Mouse (Mus musculus): ENCODE results near the gene Arhgap35. TPM values are rescaled to one million over a fixed set of nuclear protein-coding genes. Genes with fewer than 3 reads are reported as not detected.

The Arhgap35 gene
- polyA plus RNA-seq, 1 experiment = 13.4 TPM

DNA sequence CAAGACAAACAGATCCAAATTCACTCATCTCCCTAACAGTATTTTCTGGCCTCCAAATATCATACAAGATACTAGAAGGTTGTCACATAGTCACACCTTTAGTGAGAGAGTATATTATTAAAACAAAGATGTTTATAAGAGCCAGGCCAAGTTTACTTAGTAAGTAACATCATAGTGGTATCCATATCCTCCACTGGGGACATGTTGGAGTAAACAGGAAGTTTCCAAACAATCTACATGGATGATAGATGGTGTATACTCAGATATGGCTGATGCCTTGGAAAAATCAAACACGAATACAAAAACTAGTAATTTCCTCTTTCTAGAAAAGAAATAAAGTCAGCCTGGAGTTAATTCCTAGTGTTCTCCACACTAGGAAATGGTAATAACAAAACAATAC lies 65.5 kb downstream of the Arhgap35 start:
- peaks cover 5% of the 10 kb centered on the region for H3K36me3 ChIP-seq (ENCODE audit: control insufficient read depth, insufficient read depth, low read length)
- DNase-seq = no peak
- H3K27me3 ChIP-seq (ENCODE audit: control insufficient read depth, insufficient read depth, low read length) = no peaks in the 10 kb centered on the region
- H3K27ac ChIP-seq (ENCODE audit: control insufficient read depth, insufficient read depth, low read length) = no peak overlapping the region
- TF ChIP-seq POLR2A (IDR thresholded peaks at IDR 0.05; ENCODE audit: control insufficient read depth, extremely low read depth, insufficient read depth, low read length, poor library complexity) = no peak
- no peak for TF ChIP-seq CTCF (IDR thresholded peaks at IDR 0.05; ENCODE audit: borderline replicate concordance, control insufficient read depth, extremely low read depth, insufficient read depth, low read length, poor library complexity)
- WGBS = 93% methylated on average over 1 of the region's 1 CpGs
- no peaks in the 10 kb centered on the region for H3K4me1 ChIP-seq (replicated peaks; ENCODE audit: control insufficient read depth, insufficient read depth, low read length)
- H3K4me3 ChIP-seq (ENCODE audit: control insufficient read depth, insufficient read depth, low read length) = no peak overlapping the region

DNA sequence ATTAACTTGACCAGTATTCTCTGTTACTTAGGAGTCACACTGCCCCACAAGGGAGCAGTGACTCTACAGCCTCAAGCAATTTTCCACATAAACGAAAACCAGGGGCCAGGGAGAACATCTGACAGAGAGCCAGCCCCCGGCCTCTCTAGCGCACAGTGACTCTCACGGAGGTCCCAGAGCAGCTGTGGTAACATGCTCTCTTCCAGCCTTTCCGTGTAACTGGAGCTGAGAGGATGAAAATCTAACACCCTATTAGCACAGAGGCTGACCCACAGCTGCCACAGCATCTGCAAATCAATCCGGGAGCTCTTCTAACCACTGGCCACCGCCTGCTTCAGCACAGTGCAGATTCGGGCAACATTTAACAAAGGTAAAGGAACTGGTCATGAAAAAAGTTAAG lies 70.0 kb downstream of the Arhgap35 start:
- Histone ChIP-seq H3K4me1 (replicated peaks; ENCODE audit: control insufficient read depth, insufficient read depth, low read length) (no peaks in the 10 kb centered on the region), H3K27ac (ENCODE audit: control insufficient read depth, insufficient read depth, low read length) (no peak overlapping the region), H3K27me3 (ENCODE audit: control insufficient read depth, insufficient read depth, low read length) (no peaks in the 10 kb centered on the region), H3K36me3 (ENCODE audit: control insufficient read depth, insufficient read depth, low read length) (peaks cover 5% of the 10 kb centered on the region), H3K4me3 (ENCODE audit: control insufficient read depth, insufficient read depth, low read length) (no peak overlapping the region)
- TF ChIP-seq POLR2A (IDR thresholded peaks at IDR 0.05; ENCODE audit: control insufficient read depth, extremely low read depth, insufficient read depth, low read length, poor library complexity) (no peak), CTCF (IDR thresholded peaks at IDR 0.05; ENCODE audit: borderline replicate concordance, control insufficient read depth, extremely low read depth, insufficient read depth, low read length, poor library complexity) (no peak)
- DNase-seq = no peak
- WGBS = 96% methylated on average over 8 of the region's 8 CpGs

DNA sequence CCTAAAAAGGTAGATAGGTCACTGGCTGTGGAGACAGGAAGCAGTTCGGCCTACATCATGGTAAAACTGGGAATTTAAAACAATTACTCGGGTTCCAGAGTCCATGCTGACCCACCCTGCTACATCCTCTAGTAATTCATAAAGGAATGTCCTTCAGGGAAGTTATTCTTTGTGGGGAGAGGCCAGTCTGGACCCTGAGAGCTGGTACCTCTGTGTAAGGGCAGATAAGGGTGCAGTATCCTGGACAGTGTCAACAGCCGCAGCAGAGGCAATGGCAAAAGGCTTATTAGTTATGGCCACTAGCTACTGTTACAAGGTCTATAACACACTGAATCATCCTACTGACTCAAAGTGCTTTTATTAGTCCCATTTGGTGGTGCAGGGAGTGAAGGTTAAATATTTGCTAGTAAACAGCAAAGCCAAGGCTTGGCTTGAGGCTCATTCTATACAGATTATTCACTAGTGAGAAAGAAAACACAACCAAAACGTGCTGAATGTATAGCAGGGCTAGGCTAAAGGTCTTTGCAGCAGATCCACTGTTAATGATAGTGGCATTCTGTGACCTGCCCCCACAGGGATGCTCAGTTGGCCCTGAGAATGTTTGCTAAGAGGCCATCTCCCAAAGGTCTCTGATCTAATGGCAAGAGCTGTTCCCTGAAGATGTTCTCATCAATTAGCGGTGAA lies 77.4 kb downstream of the Arhgap35 start:
- Histone ChIP-seq H3K4me1 (replicated peaks; ENCODE audit: control insufficient read depth, insufficient read depth, low read length) (peaks cover 8% of the 10 kb centered on the region), H3K27ac (ENCODE audit: control insufficient read depth, insufficient read depth, low read length) (no peak overlapping the region), H3K27me3 (ENCODE audit: control insufficient read depth, insufficient read depth, low read length) (no peaks in the 10 kb centered on the region), H3K4me3 (ENCODE audit: control insufficient read depth, insufficient read depth, low read length) (no peak overlapping the region), H3K36me3 (ENCODE audit: control insufficient read depth, insufficient read depth, low read length) (no peaks in the 10 kb centered on the region)
- DNase-seq = no peak
- no peak for TF ChIP-seq CTCF (IDR thresholded peaks at IDR 0.05; ENCODE audit: borderline replicate concordance, control insufficient read depth, extremely low read depth, insufficient read depth, low read length, poor library complexity)
- TF ChIP-seq POLR2A (IDR thresholded peaks at IDR 0.05; ENCODE audit: control insufficient read depth, extremely low read depth, insufficient read depth, low read length, poor library complexity) = no peak
- 94% methylated on average over 5 of the region's 5 CpGs for WGBS

DNA sequence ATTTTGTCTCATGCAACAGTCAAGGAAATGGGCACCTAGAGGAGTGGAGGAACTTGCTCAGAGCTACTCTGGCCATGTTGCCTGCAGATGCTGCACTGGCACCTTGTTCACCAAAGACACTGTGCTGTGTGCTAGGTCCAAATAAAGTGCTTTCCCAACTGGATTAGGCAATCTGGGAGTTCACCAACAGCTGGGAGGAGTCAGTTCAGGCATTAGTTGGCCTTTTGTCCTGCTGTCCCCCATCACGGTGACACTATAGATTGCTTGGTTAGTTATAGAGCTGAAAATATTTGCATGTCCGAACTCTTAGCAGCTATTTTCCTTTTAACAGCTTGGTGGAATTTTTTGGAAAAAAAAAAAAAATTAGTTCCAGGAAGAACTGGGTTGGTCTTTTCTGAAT lies 88.8 kb downstream of the Arhgap35 start:
- no peak for DNase-seq
- Histone ChIP-seq H3K4me1 (replicated peaks; ENCODE audit: control insufficient read depth, insufficient read depth, low read length) (no peaks in the 10 kb centered on the region), H3K27me3 (ENCODE audit: control insufficient read depth, insufficient read depth, low read length) (no peaks in the 10 kb centered on the region), H3K36me3 (ENCODE audit: control insufficient read depth, insufficient read depth, low read length) (no peaks in the 10 kb centered on the region), H3K27ac (ENCODE audit: control insufficient read depth, insufficient read depth, low read length) (no peak overlapping the region), H3K4me3 (ENCODE audit: control insufficient read depth, insufficient read depth, low read length) (no peak overlapping the region)
- TF ChIP-seq CTCF (IDR thresholded peaks at IDR 0.05; ENCODE audit: borderline replicate concordance, control insufficient read depth, extremely low read depth, insufficient read depth, low read length, poor library complexity) (no peak), POLR2A (IDR thresholded peaks at IDR 0.05; ENCODE audit: control insufficient read depth, extremely low read depth, insufficient read depth, low read length, poor library complexity) (no peak)
- WGBS = 98% methylated on average over 2 of the region's 2 CpGs

DNA sequence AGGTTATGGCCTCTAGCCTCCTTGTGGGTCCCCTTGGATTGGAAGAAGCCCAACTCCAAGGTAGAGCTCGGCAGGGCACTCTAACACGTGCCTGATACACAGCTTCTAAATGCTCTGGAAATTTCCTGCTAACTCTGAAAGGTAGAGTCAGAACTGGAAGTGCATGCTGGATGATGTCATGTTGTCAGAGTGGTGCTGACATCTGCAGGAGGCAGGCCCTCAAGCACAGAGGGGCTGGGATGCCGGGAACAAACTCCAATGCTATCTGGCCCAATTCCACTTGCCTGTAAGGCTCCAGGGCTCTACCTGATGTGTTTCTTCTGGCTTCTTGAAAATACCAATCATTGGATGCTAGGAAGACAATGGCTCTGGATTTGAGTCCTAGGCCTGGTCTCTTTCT lies 89.3 kb downstream of the Arhgap35 start:
- Histone ChIP-seq H3K4me1 (replicated peaks; ENCODE audit: control insufficient read depth, insufficient read depth, low read length) (no peaks in the 10 kb centered on the region), H3K27me3 (ENCODE audit: control insufficient read depth, insufficient read depth, low read length) (no peaks in the 10 kb centered on the region), H3K36me3 (ENCODE audit: control insufficient read depth, insufficient read depth, low read length) (no peaks in the 10 kb centered on the region), H3K4me3 (ENCODE audit: control insufficient read depth, insufficient read depth, low read length) (no peak overlapping the region), H3K27ac (ENCODE audit: control insufficient read depth, insufficient read depth, low read length) (no peak overlapping the region)
- no peak for DNase-seq
- 93% methylated on average over 3 of the region's 3 CpGs for WGBS
- TF ChIP-seq CTCF (IDR thresholded peaks at IDR 0.05; ENCODE audit: borderline replicate concordance, control insufficient read depth, extremely low read depth, insufficient read depth, low read length, poor library complexity) (no peak), POLR2A (IDR thresholded peaks at IDR 0.05; ENCODE audit: control insufficient read depth, extremely low read depth, insufficient read depth, low read length, poor library complexity) (no peak)

DNA sequence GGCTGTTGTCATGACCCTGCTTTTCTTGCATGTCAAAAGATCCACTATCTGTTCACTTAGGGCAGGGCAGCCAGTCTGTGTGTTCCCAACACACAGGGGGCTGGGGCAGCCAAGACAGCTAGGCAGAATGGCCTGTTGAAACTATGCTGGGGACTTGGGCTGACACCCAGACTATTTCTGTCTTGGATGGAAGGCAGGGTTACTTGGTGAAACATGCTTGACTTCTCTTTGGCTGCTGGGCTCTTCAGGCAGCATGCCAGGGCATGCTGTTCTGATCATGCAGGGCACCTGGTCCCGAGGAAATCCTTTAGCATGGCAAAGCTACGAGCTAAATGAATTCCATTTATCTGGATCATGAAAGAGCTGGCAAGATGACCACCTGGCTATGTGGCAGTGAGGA lies 90.5 kb downstream of the Arhgap35 start:
- WGBS = 93% methylated on average over 2 of the region's 2 CpGs
- Histone ChIP-seq H3K27ac (ENCODE audit: control insufficient read depth, insufficient read depth, low read length) (no peak overlapping the region), H3K4me1 (replicated peaks; ENCODE audit: control insufficient read depth, insufficient read depth, low read length) (no peaks in the 10 kb centered on the region), H3K4me3 (ENCODE audit: control insufficient read depth, insufficient read depth, low read length) (no peak overlapping the region), H3K36me3 (ENCODE audit: control insufficient read depth, insufficient read depth, low read length) (no peaks in the 10 kb centered on the region), H3K27me3 (ENCODE audit: control insufficient read depth, insufficient read depth, low read length) (no peaks in the 10 kb centered on the region)
- no peak for TF ChIP-seq CTCF (IDR thresholded peaks at IDR 0.05; ENCODE audit: borderline replicate concordance, control insufficient read depth, extremely low read depth, insufficient read depth, low read length, poor library complexity)
- no peak for TF ChIP-seq POLR2A (IDR thresholded peaks at IDR 0.05; ENCODE audit: control insufficient read depth, extremely low read depth, insufficient read depth, low read length, poor library complexity)
- DNase-seq = no peak

DNA sequence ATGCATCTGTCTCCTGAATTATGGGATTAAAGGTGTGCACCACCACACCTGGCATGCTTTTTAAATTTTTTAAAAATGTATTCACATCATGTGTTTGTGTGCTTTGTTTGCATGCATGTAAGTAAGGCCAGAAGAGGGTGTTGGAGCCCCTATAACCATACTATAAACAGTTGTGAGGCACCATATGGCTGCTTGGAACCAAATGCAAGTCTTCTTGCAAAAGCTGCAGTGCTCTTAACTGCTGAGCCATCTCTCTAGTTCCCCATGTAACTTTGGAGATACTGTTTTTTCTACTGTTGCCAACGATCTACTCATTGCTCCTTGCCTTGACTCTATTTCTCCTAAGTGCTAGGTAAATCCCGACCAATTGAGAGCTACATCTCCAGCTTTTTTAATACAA lies 95.5 kb downstream of the Arhgap35 start:
- no peak overlapping the region for H3K27ac ChIP-seq (ENCODE audit: control insufficient read depth, insufficient read depth, low read length)
- 0 out of 2 replicates have a peak, but pooled peaks cover 6% of the 10 kb centered on the region for H3K36me3 ChIP-seq (ENCODE audit: control insufficient read depth, insufficient read depth, low read length)
- no peak for TF ChIP-seq POLR2A (IDR thresholded peaks at IDR 0.05; ENCODE audit: control insufficient read depth, extremely low read depth, insufficient read depth, low read length, poor library complexity)
- TF ChIP-seq CTCF (IDR thresholded peaks at IDR 0.05; ENCODE audit: borderline replicate concordance, control insufficient read depth, extremely low read depth, insufficient read depth, low read length, poor library complexity) = no peak
- DNase-seq = no peak
- H3K27me3 ChIP-seq (ENCODE audit: control insufficient read depth, insufficient read depth, low read length) = no peaks in the 10 kb centered on the region
- no peaks in the 10 kb centered on the region for H3K4me1 ChIP-seq (replicated peaks; ENCODE audit: control insufficient read depth, insufficient read depth, low read length)
- no peak overlapping the region for H3K4me3 ChIP-seq (ENCODE audit: control insufficient read depth, insufficient read depth, low read length)
- WGBS = 96% methylated on average over 2 of the region's 2 CpGs

All from thymus, adult 2 months (tissue).